Mouse (Mus musculus) hindbrain, embryonic 12.5 days (tissue): Measurements from ENCODE around the gene Ccnd3. TPM values are rescaled to one million over a fixed set of nuclear protein-coding genes. Genes with fewer than 3 reads are reported as not detected.
"Not testable (repeated sequence)": the region's sequence is repeated elsewhere in the genome, so short reads cannot be mapped to it uniquely, and the experiment has no call there.

Source experiments
- ATAC-seq: fragments of 200-750 bp; cut with Nextera tagmentation; 2 replicates; pipeline ENCODE4 v1.8.0; 2017; ENCODE audit warnings: moderate TSS enrichment; ENCODE audit not compliant: low FRiP score
- H3K27ac ChIP-seq: fragments of 300-500 bp; sonication (generic); 2 replicates; pipeline ENCODE4 v1.5.1; 2016; ENCODE audit warnings: mild to moderate bottlenecking
- H3K27me3 ChIP-seq: fragments of 300-500 bp; sonication (generic); 2 replicates; pipeline ENCODE4 v1.6.1; 2016; ENCODE audit warnings: mild to moderate bottlenecking
- H3K36me3 ChIP-seq: fragments of 300-500 bp; sonication (generic); 2 replicates; pipeline ENCODE4 v1.6.1; 2016; ENCODE audit warnings: mild to moderate bottlenecking
- H3K4me1 ChIP-seq: fragments of 300-500 bp; sonication (generic); 2 replicates; pipeline ENCODE4 v1.6.1; 2016
- H3K4me2 ChIP-seq: fragments of 300-500 bp; sonication (generic); replicated peaks from 2 replicates; pipeline ENCODE4 v1.6.1; 2016; ENCODE audit warnings: mild to moderate bottlenecking
- H3K4me3 ChIP-seq: fragments of 300-500 bp; sonication (generic); 2 replicates; pipeline ENCODE4 v1.5.1; 2016; ENCODE audit warnings: mild to moderate bottlenecking
- H3K9ac ChIP-seq: fragments of 300-500 bp; sonication (generic); 2 replicates; pipeline ENCODE4 v1.6.1; 2016; ENCODE audit warnings: mild to moderate bottlenecking, moderate library complexity
- H3K9me3 ChIP-seq: fragments of 300-500 bp; sonication (generic); replicated peaks from 2 replicates; pipeline ENCODE4 v1.6.1; 2016; ENCODE audit warnings: mild to moderate bottlenecking
- WGBS: fragments of 180-500 bp; shearing (Covaris S2); methylation state at CpG from one replicate; pipeline ENCODE4 v1.1.7; 2016; 5-methylcytosine and 5-hydroxymethylcytosine counted together
- polyA plus RNA-seq: library from polyadenylated mRNA; unstranded; fragments of >200 nt; fragmentation: Nextera tagmentation; extraction: Ambion mirVana; gene quantifications from 2 replicates; pipeline ENCODE4 v1.2.1, GENCODE M21; 2016

The Ccnd3 gene
- polyA plus RNA-seq, 1 experiment from 2014 or later: 177 TPM

- H3K9ac ChIP-seq, H3K9me3 ChIP-seq, H3K27ac ChIP-seq, H3K4me3 ChIP-seq, H3K4me2 ChIP-seq, H3K4me1 ChIP-seq, H3K27me3 ChIP-seq, ATAC-seq: not testable (repeated sequence)
- WGBS: 97% methylated on average over 4 of the region's 5 CpGs
- H3K36me3 ChIP-seq: peaks cover 60% of the 10 kb centered on the region
Observed at GRCm38 (mm10) chr17:47624572-47624971, 119.7 kb downstream of the Ccnd3 start.

GRCm38 (mm10) chr17:47625088-47625487 is 120.2 kb downstream of the Ccnd3 start:
- ATAC-seq: no peak
- H3K36me3 ChIP-seq: peaks cover 54% of the 10 kb centered on the region

GRCm38 (mm10) chr17:47626031-47626430 is 121.2 kb downstream of the Ccnd3 start:
- peaks cover 49% of the 10 kb centered on the region for H3K36me3 ChIP-seq
- no peak overlapping the region for H3K27ac ChIP-seq
- no peak overlapping the region for H3K9ac ChIP-seq
- peaks cover 12% of the 10 kb centered on the region for H3K4me1 ChIP-seq
- WGBS: 93% methylated on average over 5 of the region's 5 CpGs
- no peaks in the 10 kb centered on the region for H3K27me3 ChIP-seq
- no peak overlapping the region for H3K4me2 ChIP-seq
- H3K4me3 ChIP-seq: no peak overlapping the region
- H3K9me3 ChIP-seq: no peaks in the 10 kb centered on the region
- ATAC-seq: no peak

More at GRCm38 (mm10) chr17:47625088-47625487, 120.2 kb downstream of the Ccnd3 start:
- H3K27me3 ChIP-seq: no peaks in the 10 kb centered on the region
- no peak overlapping the region for H3K9ac ChIP-seq
- no peaks in the 10 kb centered on the region for H3K9me3 ChIP-seq
- 99% methylated on average over 2 of the region's 2 CpGs for WGBS
- H3K27ac ChIP-seq: no peak overlapping the region
- no peak overlapping the region for H3K4me3 ChIP-seq
- peaks cover 6% of the 10 kb centered on the region for H3K4me1 ChIP-seq
- no peak overlapping the region for H3K4me2 ChIP-seq

- H3K27ac ChIP-seq: no peak overlapping the region
- no peak overlapping the region for H3K4me2 ChIP-seq
- H3K4me1 ChIP-seq: peaks cover 26% of the 10 kb centered on the region
- no peak overlapping the region for H3K9ac ChIP-seq
- peaks cover 33% of the 10 kb centered on the region for H3K36me3 ChIP-seq
- 0 out of 2 replicates have a peak overlapping the region, but pooled peaks have one; percentile 70 for H3K4me3 ChIP-seq
- 80% methylated on average over 2 of the region's 2 CpGs for WGBS
- H3K9me3 ChIP-seq: no peaks in the 10 kb centered on the region
- no peaks in the 10 kb centered on the region for H3K27me3 ChIP-seq
- no peak for ATAC-seq
Observed at GRCm38 (mm10) chr17:47627791-47628190, 122.9 kb downstream of the Ccnd3 start.

- no peaks in the 10 kb centered on the region for H3K27me3 ChIP-seq
- no peaks in the 10 kb centered on the region for H3K9me3 ChIP-seq
- H3K27ac ChIP-seq: peak overlapping the region; percentile 92
- peaks cover 26% of the 10 kb centered on the region for H3K4me1 ChIP-seq
- H3K36me3 ChIP-seq: peaks cover 21% of the 10 kb centered on the region
- H3K9ac ChIP-seq: peak overlapping the region; percentile 78
- peak overlapping the region; percentile 89 for H3K4me2 ChIP-seq
- peak overlapping the region; percentile 70 for H3K4me3 ChIP-seq
- WGBS: under 1% methylated on average over 60 of the region's 63 CpGs
- ATAC-seq: peak; percentile 94
Observed at GRCm38 (mm10) chr17:47628851-47629676, 124.2 kb downstream of the Ccnd3 start.

DNA sequence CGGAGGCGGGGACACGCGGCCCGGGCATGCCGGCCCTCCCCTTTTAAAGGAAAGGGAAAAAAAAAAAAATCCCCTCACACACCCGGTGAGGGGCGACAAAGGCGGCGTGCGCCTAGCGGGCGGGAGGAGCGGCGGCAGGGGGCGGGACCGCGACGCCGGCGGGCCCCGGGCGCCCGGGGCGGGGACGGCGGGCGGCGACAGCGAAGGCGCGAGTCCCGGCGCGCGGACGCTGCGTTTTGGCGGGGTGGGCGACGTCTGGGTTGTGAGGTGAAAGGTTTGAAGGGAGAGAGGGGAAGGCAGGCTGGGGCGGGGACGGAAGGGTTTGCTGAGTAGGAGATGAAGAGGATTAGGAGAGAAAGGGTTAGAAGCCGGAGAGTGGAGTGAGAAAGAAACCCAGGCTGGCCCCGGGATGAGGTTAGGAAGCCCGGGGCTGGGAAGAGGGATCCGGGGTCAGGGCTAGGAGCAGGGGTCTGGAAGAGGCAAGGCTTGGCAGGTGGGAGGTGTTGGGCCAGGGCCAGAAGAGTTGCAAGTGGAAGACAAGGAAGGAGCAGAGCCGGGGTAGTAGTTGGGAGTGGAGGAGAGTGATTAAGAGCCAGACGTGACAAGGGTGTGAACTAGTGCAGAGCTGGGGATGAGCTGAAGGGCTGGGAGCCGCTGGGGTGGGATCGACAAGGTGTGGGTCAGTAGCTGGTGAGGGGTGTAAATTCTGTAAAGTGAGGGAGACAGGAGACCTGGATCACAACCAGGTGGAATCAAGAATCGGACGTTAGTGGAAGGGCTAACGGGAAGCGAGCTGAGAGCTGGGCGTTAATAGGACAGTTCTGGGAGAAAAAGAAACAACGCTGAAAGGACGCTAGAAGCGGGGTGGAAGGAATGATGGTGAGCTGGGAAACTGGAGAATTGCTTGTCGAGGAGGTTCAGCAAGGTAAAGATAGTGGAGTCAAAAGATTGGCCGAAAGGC is 125.1 kb downstream of the Ccnd3 start:
- H3K36me3 ChIP-seq: peaks cover 11% of the 10 kb centered on the region
- H3K4me2 ChIP-seq: peak overlapping the region; percentile 89
- peaks cover 26% of the 10 kb centered on the region for H3K4me1 ChIP-seq
- under 1% methylated on average over 53 of the region's 61 CpGs for WGBS
- H3K9me3 ChIP-seq: no peaks in the 10 kb centered on the region
- H3K27me3 ChIP-seq: no peaks in the 10 kb centered on the region
- peak; percentile 74 for ATAC-seq
- peak overlapping the region; percentile 70 for H3K4me3 ChIP-seq
- H3K27ac ChIP-seq: peak overlapping the region; percentile 92
- peak overlapping the region; percentile 78 for H3K9ac ChIP-seq

GRCm38 (mm10) chr17:47630678-47631065 is 125.8 kb downstream of the Ccnd3 start, which contains the start of gene Usp49:
TSS of gene Usp49 (plus strand) at chr17:47630690.
- WGBS: 0% methylated on average over 3 of the region's 3 CpGs
- peak within 1 kb of the TSS; percentile 70 for H3K4me3 ChIP-seq
- H3K36me3 ChIP-seq: peaks cover 10% of the 10 kb centered on the region; the same call in 1 of the 2 replicates
- H3K9me3 ChIP-seq: no peaks in the 10 kb centered on the region
- H3K4me2 ChIP-seq: peak within 1 kb of the TSS; percentile 89
- no peak for ATAC-seq
- H3K4me1 ChIP-seq: peaks cover 26% of the 10 kb centered on the region
- no peaks in the 10 kb centered on the region for H3K27me3 ChIP-seq
- H3K27ac ChIP-seq: peak within 1 kb of the TSS; percentile 92
- H3K9ac ChIP-seq: peak within 1 kb of the TSS; percentile 78

GRCm38 (mm10) chr17:47632181-47632840 is 127.5 kb downstream of the Ccnd3 start:
- peak overlapping the region; percentile 12; the same call in 1 of the 2 replicates for H3K4me2 ChIP-seq
- peaks cover 10% of the 10 kb centered on the region for H3K36me3 ChIP-seq
- no peaks in the 10 kb centered on the region for H3K27me3 ChIP-seq
- H3K9ac ChIP-seq: no peak overlapping the region
- peaks cover 26% of the 10 kb centered on the region for H3K4me1 ChIP-seq
- no peak overlapping the region for H3K4me3 ChIP-seq
- 71% methylated on average over 4 of the region's 4 CpGs for WGBS
- H3K9me3 ChIP-seq: no peaks in the 10 kb centered on the region
- no peak overlapping the region for H3K27ac ChIP-seq
- ATAC-seq: no peak

DNA sequence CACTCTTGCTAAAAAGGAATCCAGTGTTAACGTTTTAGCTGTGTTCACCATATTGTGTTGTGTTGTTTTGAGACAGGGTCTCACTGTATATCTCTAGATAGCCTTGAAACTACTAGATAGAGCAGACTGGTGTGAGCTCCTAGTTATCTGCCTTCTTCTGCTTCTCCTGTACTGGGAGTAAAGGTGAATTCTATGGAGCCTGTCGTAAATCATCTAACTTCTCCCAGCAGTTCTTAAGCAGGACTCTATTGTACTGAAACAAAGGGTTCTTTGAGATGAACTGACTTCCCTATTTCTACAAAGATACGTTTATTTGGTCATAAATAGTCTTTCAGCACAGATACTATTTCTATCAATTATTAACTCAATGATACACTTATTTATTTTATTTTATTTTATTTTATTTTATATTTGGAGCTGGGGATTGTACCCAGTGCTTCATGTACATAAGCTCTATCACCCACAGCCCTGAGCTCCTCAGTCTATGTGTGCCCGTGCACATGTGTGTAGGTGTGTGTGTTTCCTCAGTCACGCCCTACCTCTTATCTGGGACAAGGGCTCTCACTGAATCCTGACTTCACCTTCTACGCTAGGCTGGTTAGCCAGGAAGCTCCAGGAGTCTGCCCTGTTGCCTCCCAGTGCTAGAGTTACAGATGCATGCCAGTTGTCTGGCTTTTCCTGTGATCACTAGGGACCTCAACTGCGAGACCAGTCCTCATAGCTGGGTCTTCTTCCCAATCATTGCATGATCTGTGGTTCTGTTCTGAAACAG is 129.3 kb downstream of the Ccnd3 start:
- Histone ChIP-seq H3K4me1 (peaks cover 20% of the 10 kb centered on the region), H3K9ac (no peak overlapping the region), H3K9me3 (no peaks in the 10 kb centered on the region), H3K36me3 (peaks cover 10% of the 10 kb centered on the region), H3K27me3 (no peaks in the 10 kb centered on the region), H3K27ac (no peak overlapping the region), H3K4me3 (no peak overlapping the region), H3K4me2 (no peak overlapping the region)
- ATAC-seq: no peak
- WGBS: 79% methylated on average over 7 of the region's 7 CpGs

GRCm38 (mm10) chr17:47642992-47643391 is 138.1 kb downstream of the Ccnd3 start:
- Histone ChIP-seq H3K4me2 (no peak overlapping the region), H3K27me3 (no peaks in the 10 kb centered on the region), H3K36me3 (no peaks in the 10 kb centered on the region), H3K9ac (no peak overlapping the region), H3K27ac (no peak overlapping the region), H3K9me3 (no peaks in the 10 kb centered on the region), H3K4me1 (no peaks in the 10 kb centered on the region), H3K4me3 (no peak overlapping the region)
- WGBS: 91% methylated on average over 2 of the region's 2 CpGs
- no peak for ATAC-seq

- Histone ChIP-seq H3K4me1 (peaks cover 3% of the 10 kb centered on the region; the same call in 1 of the 2 replicates), H3K27me3 (no peaks in the 10 kb centered on the region), H3K9me3 (no peaks in the 10 kb centered on the region), H3K36me3 (no peaks in the 10 kb centered on the region), H3K27ac (no peak overlapping the region), H3K9ac (no peak overlapping the region), H3K4me3 (no peak overlapping the region), H3K4me2 (no peak overlapping the region)
- no peak for ATAC-seq
- 80% methylated on average over 1 of the region's 1 CpGs for WGBS
Observed at GRCm38 (mm10) chr17:47646683-47647082, 141.8 kb downstream of the Ccnd3 start.
